Mouse (Mus musculus) heart, embryonic 13.5 days (tissue): ENCODE data around the gene Xdh. TPM values are rescaled to one million over a fixed set of nuclear protein-coding genes. Genes with fewer than 3 reads are reported as not detected.
"Not testable (repeated sequence)": the region's sequence is repeated elsewhere in the genome, so short reads cannot be mapped to it uniquely, and the experiment has no call there.

ENCODE experiments used
- ATAC-seq: fragments of 200-750 bp; cut with Nextera tagmentation; 2 replicates; pipeline ENCODE4 v1.8.0; 2017; ENCODE audit warnings: moderate TSS enrichment; ENCODE audit not compliant: insufficient number of reproducible peaks, low FRiP score, low TSS enrichment; ENCODE audit errors: extremely low read depth
- H3K27ac ChIP-seq: fragments of 300-500 bp; sonication (generic); replicated peaks from 2 replicates; pipeline ENCODE4 v1.5.1; 2015; ENCODE audit warnings: moderate library complexity, mild to moderate bottlenecking, inconsistent platforms
- H3K27me3 ChIP-seq: fragments of 300-500 bp; sonication (generic); replicated peaks from 2 replicates; pipeline ENCODE4 v1.6.1; 2015; ENCODE audit warnings: mild to moderate bottlenecking, inconsistent platforms
- H3K36me3 ChIP-seq: fragments of 300-500 bp; sonication (generic); 2 replicates; pipeline ENCODE4 v1.6.1; 2015; ENCODE audit warnings: mild to moderate bottlenecking, inconsistent platforms
- H3K4me1 ChIP-seq: fragments of 300-500 bp; sonication (generic); 2 replicates; pipeline ENCODE4 v1.6.1; 2015; ENCODE audit warnings: inconsistent platforms
- H3K4me2 ChIP-seq: fragments of 300-500 bp; sonication (generic); 2 replicates; pipeline ENCODE4 v1.6.1; 2015; ENCODE audit warnings: inconsistent platforms, mild to moderate bottlenecking, moderate library complexity
- H3K4me3 ChIP-seq: fragments of 300-500 bp; sonication (generic); 2 replicates; pipeline ENCODE4 v1.5.1; 2015; ENCODE audit warnings: moderate library complexity, mild to moderate bottlenecking, inconsistent platforms
- H3K9ac ChIP-seq: fragments of 300-500 bp; sonication (generic); 2 replicates; pipeline ENCODE4 v1.6.1; 2015; ENCODE audit warnings: inconsistent platforms, mild to moderate bottlenecking, moderate library complexity
- H3K9me3 ChIP-seq: fragments of 300-500 bp; sonication (generic); 2 replicates; pipeline ENCODE4 v1.6.1; 2016; ENCODE audit warnings: inconsistent platforms
- WGBS: fragments of 180-500 bp; shearing (Covaris S2); methylation state at CpG from one replicate; pipeline ENCODE4 v1.1.7; 2015; ENCODE audit warnings: mixed read lengths; 5-methylcytosine and 5-hydroxymethylcytosine counted together
- polyA plus RNA-seq: library from polyadenylated mRNA; unstranded; fragments of >200 nt; fragmentation: Nextera tagmentation; extraction: Ambion mirVana; gene quantifications from 2 replicates; pipeline ENCODE4 v1.2.1, GENCODE M21; 2015

Xdh gene
- polyA plus RNA-seq, 1 experiment from 2014 or later = 0.33 TPM

DNA sequence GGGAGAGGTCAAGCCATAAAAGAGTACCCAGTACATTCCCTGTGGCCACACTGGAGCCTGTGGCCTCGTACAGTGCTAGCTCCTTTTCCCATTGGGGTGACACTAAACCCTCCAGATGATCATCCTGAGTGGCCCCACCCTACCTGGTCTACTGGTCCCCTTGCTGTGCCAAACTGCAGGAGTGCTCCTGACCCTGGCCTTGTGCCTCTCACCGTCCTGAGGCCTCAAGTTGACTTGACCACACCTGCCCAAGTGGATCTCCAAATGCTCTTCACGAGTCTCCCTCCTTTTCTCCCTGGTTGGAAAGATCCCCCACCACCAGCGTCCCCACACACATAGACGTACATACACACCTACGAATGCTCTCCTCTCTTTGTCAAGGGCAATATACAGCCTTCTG lies 69.7 kb downstream of the Xdh start:
- Histone ChIP-seq H3K27ac (no peak overlapping the region), H3K36me3 (no peaks in the 10 kb centered on the region), H3K9ac (no peak overlapping the region), H3K4me1 (peaks cover 13% of the 10 kb centered on the region), H3K4me2 (no peak overlapping the region), H3K4me3 (no peak overlapping the region), H3K9me3 (no peaks in the 10 kb centered on the region), H3K27me3 (no peaks in the 10 kb centered on the region)
- 88% methylated on average over 6 of the region's 6 CpGs for WGBS
- no peak for ATAC-seq

DNA sequence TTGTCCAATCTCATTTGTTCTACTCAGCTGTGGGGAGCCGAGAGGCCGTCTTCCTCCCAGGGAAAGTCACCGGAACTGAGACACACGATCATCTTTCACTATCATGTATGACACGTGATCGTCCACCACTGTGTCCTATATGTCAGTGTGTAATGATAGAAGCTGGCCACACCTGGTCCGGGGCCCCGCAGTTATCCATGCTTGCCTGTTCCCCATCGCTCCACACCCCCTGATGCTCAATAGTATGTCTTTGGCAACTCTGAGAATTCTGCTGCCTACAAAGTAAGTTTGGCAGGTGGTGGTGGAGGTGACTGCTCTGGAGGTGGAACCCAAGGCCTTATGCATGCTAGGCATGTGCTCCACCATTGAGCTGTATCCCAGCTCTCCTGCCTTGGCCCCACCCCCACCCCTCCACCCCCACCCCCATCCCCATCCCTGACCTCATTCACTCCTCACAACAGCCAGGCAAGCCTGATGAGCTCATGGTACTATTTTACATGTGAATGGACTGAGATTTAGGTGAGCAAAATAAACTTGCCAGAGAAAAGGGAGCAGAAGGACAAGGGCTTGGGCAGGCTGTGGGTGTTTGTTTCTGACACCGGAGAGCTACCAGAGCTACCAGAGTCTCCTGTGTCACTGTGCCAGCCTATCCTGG lies 70.6 kb downstream of the Xdh start:
- Histone ChIP-seq H3K27me3 (no peaks in the 10 kb centered on the region), H3K4me3 (no peak overlapping the region), H3K4me2 (no peak overlapping the region), H3K27ac (no peak overlapping the region), H3K9me3 (no peaks in the 10 kb centered on the region; the same call in 1 of the 2 replicates), H3K4me1 (peaks cover 13% of the 10 kb centered on the region), H3K9ac (no peak overlapping the region), H3K36me3 (no peaks in the 10 kb centered on the region)
- WGBS = 90% methylated on average over 10 of the region's 10 CpGs
- no peak for ATAC-seq

DNA sequence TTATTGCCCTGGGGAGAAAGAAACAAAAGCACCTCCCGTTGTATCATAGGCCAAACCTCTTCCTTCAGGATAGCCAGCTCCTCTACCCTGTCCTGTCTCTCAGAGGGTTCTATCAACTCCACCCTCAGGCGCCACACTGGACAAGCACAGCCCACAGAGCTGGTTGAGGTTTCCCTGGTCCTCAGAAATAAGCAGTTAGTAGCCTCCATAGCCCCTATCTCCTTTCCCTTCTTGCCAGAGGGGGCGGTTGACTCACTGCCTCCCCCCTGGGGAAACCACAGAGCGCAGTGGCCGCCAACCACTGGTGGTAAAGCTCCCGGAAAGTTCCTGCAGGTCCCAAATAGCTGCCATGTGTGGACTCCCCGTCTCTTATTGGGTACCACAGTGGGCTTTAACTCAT lies 74.3 kb downstream of the Xdh start:
- Histone ChIP-seq H3K4me3 (no peak overlapping the region), H3K9ac (no peak overlapping the region), H3K36me3 (no peaks in the 10 kb centered on the region), H3K27ac (no peak overlapping the region), H3K4me1 (no peaks in the 10 kb centered on the region), H3K4me2 (no peak overlapping the region), H3K27me3 (no peaks in the 10 kb centered on the region), H3K9me3 (no peaks in the 10 kb centered on the region; the same call in 1 of the 2 replicates)
- no peak for ATAC-seq
- 78% methylated on average over 7 of the region's 7 CpGs for WGBS

DNA sequence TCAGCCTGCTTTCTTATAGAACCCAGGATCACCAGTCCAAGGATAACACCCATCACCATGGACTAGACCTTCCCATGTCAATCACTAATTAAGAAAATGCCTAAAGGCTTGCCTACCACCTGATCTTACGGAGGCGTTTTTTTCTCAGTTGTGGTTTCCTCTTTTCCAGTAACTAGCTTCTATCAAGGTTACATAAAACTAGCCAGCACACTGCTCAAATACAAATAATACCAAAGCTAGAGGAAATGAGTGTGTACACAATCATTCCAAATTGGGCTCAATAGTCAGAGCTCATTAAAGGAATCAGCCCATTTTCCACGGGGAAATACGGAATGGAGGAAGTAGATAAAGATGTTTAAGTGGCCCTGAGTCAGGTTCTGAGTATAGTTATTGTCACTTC lies 74.7 kb downstream of the Xdh start:
- no peak overlapping the region for H3K4me3 ChIP-seq
- no peaks in the 10 kb centered on the region for H3K4me1 ChIP-seq
- no peak overlapping the region for H3K9ac ChIP-seq
- no peak overlapping the region for H3K4me2 ChIP-seq
- no peak for ATAC-seq
- no peaks in the 10 kb centered on the region for H3K27me3 ChIP-seq
- no peak overlapping the region for H3K27ac ChIP-seq
- H3K36me3 ChIP-seq = no peaks in the 10 kb centered on the region
- no peaks in the 10 kb centered on the region; the same call in 1 of the 2 replicates for H3K9me3 ChIP-seq
- WGBS = 72% methylated on average over 4 of the region's 4 CpGs

DNA sequence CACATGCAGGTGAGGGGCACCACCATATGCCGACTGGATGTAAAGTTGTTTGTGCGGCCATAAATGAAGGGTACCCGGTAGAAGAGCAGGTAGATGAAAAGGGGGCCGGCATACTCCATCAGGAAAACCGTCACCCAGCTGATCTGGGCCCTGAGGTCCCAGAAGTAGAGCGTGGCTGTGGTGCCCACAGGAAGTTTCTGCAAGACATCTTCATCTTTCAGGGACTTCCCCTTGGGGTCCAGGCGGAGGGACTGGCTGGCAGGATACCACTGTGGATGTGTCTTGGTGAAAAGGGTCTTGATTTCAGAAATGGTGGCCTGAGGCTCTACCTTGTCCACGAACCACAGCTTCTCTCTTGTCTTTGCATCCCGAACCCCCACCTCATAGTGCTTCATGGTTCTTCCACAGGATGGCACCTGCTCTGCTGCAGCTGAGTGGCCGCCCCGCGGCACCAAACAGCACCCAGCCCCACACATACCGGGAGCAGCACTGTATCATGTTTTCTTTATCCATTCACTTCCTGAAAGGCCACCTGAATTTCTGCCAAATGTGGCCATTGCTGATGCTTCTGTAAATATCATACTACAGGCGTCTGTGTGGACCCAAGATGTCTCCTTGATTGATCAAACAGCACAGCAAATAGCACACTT lies 78.9 kb downstream of the Xdh start:
- H3K4me2 ChIP-seq = no peak overlapping the region
- no peaks in the 10 kb centered on the region for H3K4me1 ChIP-seq
- H3K36me3 ChIP-seq = no peaks in the 10 kb centered on the region
- H3K27ac ChIP-seq = no peak overlapping the region
- no peaks in the 10 kb centered on the region for H3K27me3 ChIP-seq
- no peaks in the 10 kb centered on the region; the same call in 1 of the 2 replicates for H3K9me3 ChIP-seq
- no peak overlapping the region for H3K4me3 ChIP-seq
- ATAC-seq = no peak
- 83% methylated on average over 14 of the region's 14 CpGs for WGBS
- no peak overlapping the region for H3K9ac ChIP-seq

DNA sequence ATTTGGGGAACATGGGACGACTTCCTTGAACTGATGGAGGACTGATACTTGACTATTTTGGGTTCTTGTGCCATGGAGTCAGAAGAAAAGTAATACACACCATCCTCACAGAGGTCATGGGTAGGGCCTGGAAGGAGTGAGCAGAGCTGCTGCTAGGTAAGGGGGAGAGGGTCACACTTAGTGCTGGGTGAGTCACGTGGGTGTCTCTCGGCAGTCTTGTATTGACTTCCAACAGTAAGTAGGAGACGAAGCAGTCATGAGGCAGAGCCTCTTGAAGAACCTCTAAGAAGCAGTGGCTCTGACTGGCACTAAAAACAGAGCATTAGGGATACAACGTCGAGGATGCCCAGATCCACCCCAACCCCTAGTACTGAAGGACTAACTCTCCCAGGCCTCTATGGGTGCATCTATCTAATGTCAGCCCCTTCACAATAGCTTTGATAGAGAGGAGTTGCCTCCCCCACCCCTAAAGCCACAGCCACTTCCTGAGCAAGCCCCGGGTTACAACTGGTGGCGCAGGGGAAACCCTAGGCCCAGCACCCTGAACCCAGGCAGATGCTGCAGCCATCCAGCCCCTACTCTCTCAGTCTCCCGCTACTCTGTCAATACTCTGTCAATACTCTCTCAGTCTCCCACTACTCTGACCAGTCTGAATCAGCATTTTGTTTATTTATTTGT lies 80.8 kb downstream of the Xdh start:
- H3K27ac ChIP-seq = no peak overlapping the region
- H3K4me3 ChIP-seq = no peak overlapping the region
- no peaks in the 10 kb centered on the region for H3K4me1 ChIP-seq
- no peak overlapping the region for H3K9ac ChIP-seq
- no peak overlapping the region for H3K4me2 ChIP-seq
- ATAC-seq = no peak
- H3K27me3 ChIP-seq = no peaks in the 10 kb centered on the region
- no peaks in the 10 kb centered on the region for H3K36me3 ChIP-seq
- no peaks in the 10 kb centered on the region for H3K9me3 ChIP-seq
- WGBS = 81% methylated on average over 9 of the region's 9 CpGs

DNA sequence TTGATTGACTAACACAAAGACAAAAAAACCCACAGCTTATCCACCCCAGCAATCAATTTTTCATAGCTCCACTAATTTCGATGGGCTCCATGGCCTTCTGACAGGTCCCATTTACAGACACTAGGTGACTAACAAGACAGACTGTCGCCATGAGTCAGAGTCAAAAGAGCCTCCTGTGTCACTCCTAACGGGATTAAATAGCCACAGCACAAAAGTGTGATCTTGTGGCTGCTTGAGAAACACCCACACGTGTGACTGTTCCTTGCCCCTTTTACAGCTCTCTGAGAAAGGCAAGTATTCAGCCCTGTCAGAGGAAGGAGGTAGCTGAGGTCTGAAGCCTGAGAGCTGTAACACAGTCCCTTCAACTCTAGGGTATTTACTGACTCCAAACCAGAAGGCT lies 96.3 kb downstream of the Xdh start:
- no peaks in the 10 kb centered on the region for H3K36me3 ChIP-seq
- H3K4me3 ChIP-seq = no peak overlapping the region
- H3K27me3 ChIP-seq = no peaks in the 10 kb centered on the region
- WGBS = 57% methylated on average over 4 of the region's 4 CpGs
- H3K4me2 ChIP-seq = no peak overlapping the region
- peaks cover 10% of the 10 kb centered on the region for H3K4me1 ChIP-seq
- H3K9ac ChIP-seq = no peak overlapping the region
- ATAC-seq = no peak
- H3K9me3 ChIP-seq = peaks cover 4% of the 10 kb centered on the region
- H3K27ac ChIP-seq = no peak overlapping the region

DNA sequence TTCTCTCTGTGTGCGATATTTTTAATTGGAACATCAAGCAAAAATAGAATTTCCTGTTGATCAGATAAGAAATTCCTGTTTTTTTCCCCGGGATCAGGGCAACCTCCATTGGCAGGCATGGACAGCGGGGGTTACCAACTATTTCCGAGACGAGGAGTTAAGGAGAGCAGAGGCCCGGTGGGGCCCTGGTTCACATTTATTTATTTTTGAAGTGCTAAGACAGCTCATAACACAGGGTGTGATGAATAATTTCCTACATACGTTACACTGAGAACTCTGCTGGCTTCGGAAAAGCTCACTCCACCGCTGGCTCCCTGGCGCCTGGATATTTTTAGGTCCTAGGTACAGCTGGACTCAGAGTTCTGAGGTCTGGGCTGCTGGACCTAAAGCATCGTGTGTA lies 97.0 kb downstream of the Xdh start:
- no peak overlapping the region for H3K9ac ChIP-seq
- no peak overlapping the region for H3K27ac ChIP-seq
- WGBS = 53% methylated on average over 11 of the region's 11 CpGs
- ATAC-seq = no peak
- no peak overlapping the region for H3K4me2 ChIP-seq
- no peaks in the 10 kb centered on the region for H3K27me3 ChIP-seq
- no peaks in the 10 kb centered on the region for H3K36me3 ChIP-seq
- H3K4me3 ChIP-seq = no peak overlapping the region
- peaks cover 10% of the 10 kb centered on the region for H3K4me1 ChIP-seq
- H3K9me3 ChIP-seq = peaks cover 4% of the 10 kb centered on the region

DNA sequence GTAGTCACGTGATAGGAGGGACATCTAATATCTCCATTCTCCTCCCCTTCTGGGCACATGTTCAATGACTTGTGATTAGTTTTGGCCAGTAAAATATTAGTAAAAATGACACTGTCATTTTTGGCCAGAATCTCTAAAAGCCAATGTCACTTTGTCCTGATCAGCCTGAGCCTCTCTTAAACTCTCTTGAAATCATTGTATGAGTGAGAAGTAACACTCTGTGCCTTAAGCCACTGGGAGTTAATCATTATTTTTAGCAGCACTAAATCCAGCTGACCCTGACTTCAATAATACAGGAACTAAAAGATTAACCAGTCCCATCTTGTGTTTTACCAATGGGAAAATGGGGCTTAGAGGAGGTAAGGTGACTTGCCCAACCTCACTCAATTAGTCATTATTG lies 102.6 kb downstream of the Xdh start:
- Histone ChIP-seq H3K4me2 (no peak overlapping the region), H3K4me1 (no peaks in the 10 kb centered on the region), H3K4me3 (no peak overlapping the region), H3K9me3 (no peaks in the 10 kb centered on the region), H3K27me3 (no peaks in the 10 kb centered on the region), H3K27ac (no peak overlapping the region), H3K9ac (no peak overlapping the region), H3K36me3 (no peaks in the 10 kb centered on the region)
- no peak for ATAC-seq
- 78% methylated on average over 1 of the region's 1 CpGs for WGBS

DNA sequence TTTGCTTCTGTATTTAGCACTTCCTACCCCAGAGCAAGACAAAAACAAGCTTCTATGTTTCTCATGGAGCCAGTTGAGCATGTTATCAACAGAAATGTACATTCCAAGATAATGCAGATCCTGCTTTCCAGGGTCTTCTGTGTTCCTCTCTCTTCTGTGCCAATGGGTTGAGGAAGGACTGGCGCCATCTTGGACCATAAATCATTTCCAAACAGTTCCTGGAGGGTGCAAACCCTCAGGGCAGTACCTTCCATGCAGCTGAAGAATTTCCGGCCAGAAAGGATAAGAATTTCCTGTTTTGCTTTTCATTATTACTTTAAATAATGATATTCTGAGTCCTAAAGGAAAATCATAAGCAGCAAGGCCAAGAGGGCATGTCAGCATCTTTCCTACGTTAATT lies 104.4 kb downstream of the Xdh start:
- ATAC-seq = no peak
- no peak overlapping the region for H3K4me2 ChIP-seq
- no peak overlapping the region for H3K4me3 ChIP-seq
- H3K36me3 ChIP-seq = no peaks in the 10 kb centered on the region
- 53% methylated on average over 3 of the region's 3 CpGs for WGBS
- H3K9me3 ChIP-seq = no peaks in the 10 kb centered on the region
- H3K27me3 ChIP-seq = no peaks in the 10 kb centered on the region
- H3K27ac ChIP-seq = no peak overlapping the region
- H3K4me1 ChIP-seq = peaks cover 6% of the 10 kb centered on the region
- no peak overlapping the region for H3K9ac ChIP-seq

DNA sequence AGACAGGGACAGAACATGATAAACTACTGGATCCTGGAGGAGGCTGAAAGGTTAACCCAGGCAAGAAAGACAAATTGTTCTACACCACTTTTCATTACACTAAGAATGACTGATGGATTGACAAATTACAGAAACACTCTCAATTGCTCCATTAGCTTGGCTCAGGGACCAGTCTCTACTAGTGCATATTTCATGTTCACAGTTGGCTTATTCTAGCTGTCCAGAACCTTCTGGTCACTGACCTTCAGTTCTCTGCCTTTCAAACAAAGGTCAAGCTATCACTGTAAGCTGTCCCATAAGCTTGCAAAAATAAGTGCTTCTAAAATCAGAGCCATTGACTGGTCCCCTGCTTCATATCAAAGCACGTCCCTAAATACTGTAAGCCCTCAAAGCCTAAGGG lies 107.0 kb downstream of the Xdh start:
- H3K4me2 ChIP-seq = no peak overlapping the region
- WGBS = 68% methylated on average over 1 of the region's 1 CpGs
- no peak for ATAC-seq
- no peaks in the 10 kb centered on the region for H3K27me3 ChIP-seq
- H3K27ac ChIP-seq = no peak overlapping the region
- no peak overlapping the region for H3K9ac ChIP-seq
- peaks cover 24% of the 10 kb centered on the region for H3K4me1 ChIP-seq
- H3K9me3 ChIP-seq = no peaks in the 10 kb centered on the region
- no peaks in the 10 kb centered on the region for H3K36me3 ChIP-seq
- H3K4me3 ChIP-seq = no peak overlapping the region

DNA sequence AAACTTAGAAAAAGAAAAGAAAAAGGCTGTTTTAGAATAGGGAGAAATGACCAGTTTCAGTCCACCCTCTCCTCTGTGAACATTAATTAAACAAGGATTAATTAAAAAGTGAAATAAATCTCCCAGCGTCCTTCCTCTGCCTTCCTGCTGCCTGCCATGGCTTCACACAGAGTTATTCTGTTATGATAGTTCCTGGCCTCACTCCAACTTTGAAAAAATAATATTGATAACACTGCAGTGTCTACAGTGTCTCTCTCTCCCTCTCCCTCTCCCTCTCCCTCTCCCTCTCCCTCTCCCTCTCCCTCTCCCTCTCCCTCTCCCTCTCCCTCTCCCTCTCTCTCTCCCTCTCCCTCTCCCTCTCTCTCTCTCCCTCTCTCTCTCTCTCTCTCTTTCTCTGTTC lies 110.1 kb downstream of the Xdh start:
- not testable (repeated sequence) for H3K4me2 ChIP-seq, H3K9ac ChIP-seq, H3K27me3 ChIP-seq, H3K4me3 ChIP-seq, H3K36me3 ChIP-seq, ATAC-seq, H3K9me3 ChIP-seq
- peaks cover 27% of the 10 kb centered on the region for H3K4me1 ChIP-seq
- peak overlapping the region; percentile 48 for H3K27ac ChIP-seq
- 29% methylated on average over 1 of the region's 1 CpGs for WGBS
